Mouse (Mus musculus) spleen, adult 2 months (tissue): ENCODE data around the gene Magi1. TPM values are rescaled to one million over a fixed set of nuclear protein-coding genes. Genes with fewer than 3 reads are reported as not detected.

Experiments
- DNase-seq, 2 experiments: peaks; one replicate each; pipeline versions ENCODE4 v3.0.0 to v3.0.0-alpha.2; 2012 to 2021; ENCODE audit warnings: low spot score in 2 of 2, low read depth in 1 of 2
- H3K27ac ChIP-seq: fragments of 200-500 bp; 2 replicates; pipeline ENCODE4 v1.5.1; 2012; ENCODE audit warnings: low read length, inconsistent platforms; ENCODE audit not compliant: insufficient read depth
- H3K27me3 ChIP-seq: fragments of 200-500 bp; 2 replicates; pipeline ENCODE4 v1.6.1; 2012; ENCODE audit warnings: mild to moderate bottlenecking, moderate library complexity, low read length, inconsistent platforms; ENCODE audit not compliant: control insufficient read depth, insufficient read depth
- H3K36me3 ChIP-seq: fragments of 200-500 bp; 2 replicates; pipeline ENCODE4 v1.6.1; 2012; ENCODE audit warnings: mild to moderate bottlenecking, low read length, inconsistent platforms; ENCODE audit not compliant: control insufficient read depth, insufficient read depth
- H3K4me1 ChIP-seq: fragments of 200-500 bp; 2 replicates; pipeline ENCODE4 v1.6.1; 2011; ENCODE audit warnings: inconsistent platforms; ENCODE audit not compliant: control insufficient read depth, insufficient read depth, insufficient read length
- H3K4me3 ChIP-seq: fragments of 200-500 bp; 2 replicates; pipeline ENCODE4 v1.5.1; 2011; ENCODE audit warnings: mild to moderate bottlenecking, inconsistent platforms; ENCODE audit not compliant: insufficient read depth, insufficient read length; ENCODE audit errors: extremely low read depth
- CTCF ChIP-seq: fragments of 200-500 bp; IDR thresholded peaks from 2 replicates; pipeline ENCODE4 v1.5.1; 2011; ENCODE audit warnings: mild to moderate bottlenecking, inconsistent platforms; ENCODE audit not compliant: insufficient read depth, insufficient read length, insufficient replicate concordance; ENCODE audit errors: extremely low read depth
- POLR2A ChIP-seq: fragments of 200-500 bp; IDR thresholded peaks from 2 replicates; pipeline ENCODE4 v1.6.1; 2011; ENCODE audit warnings: low read depth, low read length, inconsistent platforms
- WGBS: fragments of 180-500 bp; shearing (Covaris S2); methylation state at CpG from one replicate; pipeline ENCODE4 v1.1.7; 2018; 5-methylcytosine and 5-hydroxymethylcytosine counted together
- polyA plus RNA-seq: library from polyadenylated mRNA; depleted of rRNA; stranded (reverse); fragments of >200 nt; gene quantifications from 2 replicates; pipeline ENCODE4 v1.2.3, GENCODE M21; 2012

Gene Magi1
- polyA plus RNA-seq, 1 experiment: 1.6 TPM

DNA sequence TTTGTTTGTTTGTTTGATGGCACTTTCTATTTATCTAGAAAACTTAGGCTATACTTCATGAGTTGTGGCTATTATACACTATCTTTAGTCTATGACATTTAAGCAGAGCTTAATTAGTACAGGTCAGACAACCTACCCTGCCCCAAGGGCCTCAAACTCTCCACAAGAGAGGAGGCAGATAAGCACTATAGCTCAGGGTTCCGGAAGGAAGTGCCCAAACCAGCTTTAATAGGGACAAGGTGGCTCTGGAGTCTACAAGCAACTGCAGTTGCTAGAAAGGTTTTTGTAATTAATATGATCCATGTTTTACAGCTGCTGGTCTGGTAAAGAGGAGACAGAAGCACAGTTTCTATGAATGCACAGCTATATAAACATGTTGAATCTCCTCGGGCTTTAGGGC, 196.9 kb downstream of the Magi1 start:
- Histone ChIP-seq H3K27ac (no peak overlapping the region), H3K4me1 (no peaks in the 10 kb centered on the region), H3K27me3 (no peaks in the 10 kb centered on the region), H3K36me3 (no peaks in the 10 kb centered on the region), H3K4me3 (no peak overlapping the region)
- WGBS: 65% methylated on average over 2 of the region's 2 CpGs
- TF ChIP-seq POLR2A (no peak), CTCF (no peak)
- DNase-seq: no peak

DNA sequence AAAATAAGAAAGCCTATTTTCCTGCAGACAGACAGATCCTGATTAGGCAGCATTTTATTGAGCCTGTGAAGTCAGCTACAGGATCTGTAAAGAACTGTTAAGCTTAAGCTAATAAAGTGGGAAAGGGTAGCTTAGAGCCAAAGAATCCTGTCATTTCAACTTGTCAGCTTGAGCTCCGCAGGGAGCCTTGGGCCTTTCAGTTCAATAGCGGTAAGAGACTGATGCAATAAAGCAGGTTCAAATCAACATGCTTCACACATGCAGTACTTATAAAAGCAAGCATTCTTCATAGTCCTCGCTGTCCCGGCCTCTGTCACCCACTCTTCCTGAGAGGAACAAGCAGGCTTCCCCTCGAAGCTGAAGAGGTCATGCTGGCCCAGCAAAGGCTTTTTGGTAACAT, 199.0 kb downstream of the Magi1 start:
- DNase-seq: no peak
- H3K36me3 ChIP-seq: no peaks in the 10 kb centered on the region
- TF ChIP-seq POLR2A (no peak), CTCF (no peak)
- no peaks in the 10 kb centered on the region for H3K27me3 ChIP-seq
- no peak overlapping the region for H3K4me3 ChIP-seq
- H3K27ac ChIP-seq: no peak overlapping the region
- 71% methylated on average over 5 of the region's 5 CpGs for WGBS
- no peaks in the 10 kb centered on the region for H3K4me1 ChIP-seq

- Histone ChIP-seq H3K36me3 (no peaks in the 10 kb centered on the region), H3K4me3 (no peak overlapping the region), H3K27ac (no peak overlapping the region), H3K27me3 (no peaks in the 10 kb centered on the region), H3K4me1 (no peaks in the 10 kb centered on the region)
- TF ChIP-seq CTCF: no peak
- no peak for TF ChIP-seq POLR2A
- no peak for DNase-seq
- 84% methylated on average over 7 of the region's 7 CpGs for WGBS
Observed at GRCm38 (mm10) chr6:94083459-94083858, 200.3 kb downstream of the Magi1 start.

DNA sequence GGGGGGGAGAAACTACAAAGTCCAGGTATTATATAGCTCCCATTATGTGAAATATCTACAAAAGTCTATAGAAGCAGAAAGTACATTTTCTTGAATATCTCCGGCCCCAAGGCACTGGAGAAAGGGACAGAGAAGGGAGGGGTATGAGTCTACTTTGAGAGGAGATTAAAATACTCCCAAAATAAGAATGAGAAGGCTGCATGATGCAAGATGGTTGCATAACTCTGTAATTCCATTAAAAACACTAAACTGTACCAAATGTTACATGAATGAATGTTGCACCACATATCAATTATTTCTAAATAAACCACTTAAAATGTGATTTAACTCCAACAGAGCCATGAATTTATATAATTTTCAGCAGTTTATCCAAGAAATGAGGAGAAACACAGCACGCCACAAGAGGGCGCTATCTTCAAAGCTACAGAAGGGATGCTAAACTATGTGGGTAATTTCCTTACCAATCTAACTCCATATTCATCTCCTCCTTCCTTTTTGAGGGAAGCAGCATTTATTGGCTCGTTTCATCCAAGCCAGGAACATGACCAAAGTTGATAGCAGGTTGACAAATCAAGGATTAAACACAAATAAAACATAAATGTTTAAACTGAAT, 202.7 kb downstream of the Magi1 start:
- Histone ChIP-seq H3K36me3 (no peaks in the 10 kb centered on the region), H3K4me1 (no peaks in the 10 kb centered on the region), H3K27me3 (no peaks in the 10 kb centered on the region), H3K27ac (no peak overlapping the region), H3K4me3 (no peak overlapping the region)
- peak in 1 of 2 experiments; percentile 19 for DNase-seq
- WGBS: 15% methylated on average over 4 of the region's 4 CpGs
- TF ChIP-seq CTCF: no peak
- TF ChIP-seq POLR2A: no peak

DNA sequence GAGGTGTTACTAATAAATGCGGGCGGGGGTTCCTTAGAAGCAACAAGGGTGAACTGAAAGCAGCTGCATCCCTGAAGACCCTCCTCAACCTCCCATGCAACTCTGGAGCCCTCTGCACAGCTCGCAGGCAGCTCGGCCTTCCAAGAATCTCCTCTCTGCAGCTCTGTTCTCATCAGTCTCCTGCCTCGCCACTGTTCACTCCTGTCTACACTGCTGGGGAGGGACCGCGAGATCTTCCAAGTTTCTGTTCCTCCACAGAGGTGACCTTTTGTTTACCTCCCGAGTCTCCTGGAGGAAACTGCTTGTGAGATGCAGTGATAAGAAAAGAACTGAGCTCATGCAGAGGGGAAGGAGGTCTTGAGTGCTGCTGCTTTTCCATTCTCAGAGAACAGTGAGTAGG, 204.8 kb downstream of the Magi1 start:
- H3K27ac ChIP-seq: no peak overlapping the region
- no peak for DNase-seq
- H3K27me3 ChIP-seq: no peaks in the 10 kb centered on the region
- 25% methylated on average over 8 of the region's 8 CpGs for WGBS
- TF ChIP-seq POLR2A: no peak
- no peak for TF ChIP-seq CTCF
- no peaks in the 10 kb centered on the region for H3K36me3 ChIP-seq
- H3K4me3 ChIP-seq: no peak overlapping the region
- no peaks in the 10 kb centered on the region for H3K4me1 ChIP-seq

DNA sequence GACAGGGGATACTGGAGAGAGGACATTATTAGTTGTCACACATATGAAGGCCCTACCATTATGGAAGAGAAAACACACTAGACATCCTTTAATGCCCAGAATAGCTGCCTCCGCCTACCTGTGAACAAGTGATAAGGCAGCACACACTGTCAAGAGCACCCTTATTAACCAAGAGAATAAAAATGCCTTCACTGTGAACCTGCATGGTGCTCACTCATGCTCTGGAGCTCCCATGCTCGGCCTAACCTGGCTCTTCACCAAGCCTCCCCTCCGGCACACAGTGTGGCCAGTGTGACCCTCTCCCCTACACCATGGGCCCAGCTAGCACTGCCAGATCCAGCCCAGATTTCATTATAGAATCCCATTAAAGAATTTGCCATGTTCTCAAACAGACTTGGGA, 206.7 kb downstream of the Magi1 start:
- no peaks in the 10 kb centered on the region for H3K4me1 ChIP-seq
- H3K36me3 ChIP-seq: no peaks in the 10 kb centered on the region
- 87% methylated on average over 3 of the region's 3 CpGs for WGBS
- H3K4me3 ChIP-seq: no peak overlapping the region
- TF ChIP-seq POLR2A (no peak), CTCF (no peak)
- H3K27ac ChIP-seq: no peak overlapping the region
- DNase-seq: no peak
- no peaks in the 10 kb centered on the region for H3K27me3 ChIP-seq

GRCm38 (mm10) chr6:94075990-94076389, 207.7 kb downstream of the Magi1 start:
- no peaks in the 10 kb centered on the region for H3K36me3 ChIP-seq
- DNase-seq: no peak
- no peak overlapping the region for H3K27ac ChIP-seq
- H3K4me3 ChIP-seq: no peak overlapping the region
- no peak for TF ChIP-seq POLR2A
- no peak for TF ChIP-seq CTCF
- no peaks in the 10 kb centered on the region for H3K27me3 ChIP-seq
- no peaks in the 10 kb centered on the region for H3K4me1 ChIP-seq
- WGBS: 86% methylated on average over 4 of the region's 4 CpGs

DNA sequence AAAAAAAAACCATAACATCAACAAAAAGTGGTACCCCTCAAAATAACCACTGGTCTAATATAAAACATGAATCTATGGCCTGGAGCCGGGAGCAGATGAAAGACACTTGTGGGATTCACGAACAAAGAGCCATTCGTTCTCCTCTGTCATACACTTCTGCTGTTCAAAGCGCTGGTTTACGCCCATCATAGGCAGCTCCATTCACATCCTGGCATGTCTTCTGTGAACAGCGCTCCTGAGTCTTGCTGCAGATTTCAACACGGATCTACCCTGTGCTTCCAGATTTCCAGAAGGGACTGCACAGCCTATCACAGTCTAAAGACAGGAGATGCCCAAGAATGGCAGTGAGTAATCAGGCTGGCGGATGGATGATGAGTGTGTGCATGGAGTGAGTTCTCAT, 208.5 kb downstream of the Magi1 start:
- TF ChIP-seq CTCF (no peak), POLR2A (no peak)
- H3K27ac ChIP-seq: no peak overlapping the region
- no peak overlapping the region for H3K4me3 ChIP-seq
- no peaks in the 10 kb centered on the region for H3K4me1 ChIP-seq
- H3K27me3 ChIP-seq: no peaks in the 10 kb centered on the region
- no peak for DNase-seq
- no peaks in the 10 kb centered on the region for H3K36me3 ChIP-seq
- WGBS: 76% methylated on average over 8 of the region's 8 CpGs
